Mouse (Mus musculus): ENCODE measurements around the gene Cdk14.

GRCm38 (mm10) chr5:4878934-4879333 is 541.2 kb downstream of the Cdk14 start:
- TF ChIP-seq CTCF (IDR thresholded peaks at IDR 0.05) (no peak), EP300 (IDR thresholded peaks at IDR 0.05) (no peak)
